Mouse (Mus musculus) C3H10T1/2 (cell line): ENCODE results near the gene Gm45521. TPM values are rescaled to one million over a fixed set of nuclear protein-coding genes. Genes with fewer than 3 reads are reported as not detected.

ENCODE experiments used
- polyA plus RNA-seq, 2 experiments: library from polyadenylated mRNA; unstranded; fragments of >200 nt; fragmentation: generic; extraction: Trizol; gene quantifications; one replicate each; pipeline ENCODE4 v1.2.1; 2012; ENCODE audit warnings: missing spikeins in 2 of 2

Gm45521 gene
- polyA plus RNA-seq, result not detected

GRCm38 (mm10) chr14:7957049-7957448 lies at the start of gene Gm45521:
TSS of gene Gm45521 (plus strand) at chr14:7957288.

GRCm38 (mm10) chr14:7994271-7994767 lies 37.2 kb downstream of the Gm45521 start, which contains the start of gene Dnase1l3:
TSS of gene Dnase1l3 (minus strand) at chr14:7994573.

DNA sequence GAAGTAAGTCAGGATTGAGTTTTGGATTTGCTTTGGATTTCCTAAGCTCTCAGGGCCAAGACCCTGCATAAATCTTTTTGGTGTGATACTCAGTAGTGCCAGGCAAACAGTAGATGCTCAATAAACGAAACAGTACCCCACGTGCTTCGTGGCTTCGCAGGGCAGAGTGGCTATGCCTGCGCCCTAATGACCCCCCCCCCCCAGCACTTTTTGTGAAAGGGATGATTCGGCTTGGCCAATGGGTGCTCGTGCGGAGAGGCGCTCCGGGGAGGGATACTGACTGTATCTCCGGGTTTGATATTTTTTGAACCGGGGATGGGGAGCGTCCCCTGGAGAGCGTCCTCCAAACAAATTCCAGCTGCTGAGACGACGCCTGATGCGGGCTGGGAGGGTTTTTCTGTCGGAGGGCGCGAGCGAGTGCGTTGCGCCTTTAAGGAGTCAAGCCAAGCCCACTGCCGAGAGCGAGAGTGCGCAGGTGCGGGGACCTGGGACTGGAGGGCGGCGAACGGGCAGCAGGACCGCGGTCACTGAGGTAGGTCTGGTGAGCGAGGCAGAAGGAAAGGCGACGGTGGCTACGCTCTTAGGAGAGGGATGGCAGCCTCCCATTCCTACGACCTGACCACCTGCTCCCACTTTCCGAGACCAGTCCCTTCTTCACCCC lies 45.5 kb downstream of the Gm45521 start, which contains the start of gene Abhd6:
Gene Abhd6, plus strand, starts transcription at position 471 of the 661 bp plus-strand sequence.

Other genes starting within 250 kb of the Gm45521 start
- gene Gm26661, start 165.7 kb upstream of the Gm45521 start, polyA plus RNA-seq, result not detected
- 10 to 100 TPM; 23.1 to 80.8 TPM for gene Flnb, start 139.3 kb upstream of the Gm45521 start, polyA plus RNA-seq
- gene Dnase1l3, start 37.3 kb downstream of the Gm45521 start, polyA plus RNA-seq, result under 1 TPM; 0.01 to 0.02 TPM
- gene Abhd6, start 45.6 kb downstream of the Gm45521 start, polyA plus RNA-seq, result 10 to 100 TPM in 1 of 2 experiments, 1 to 10 TPM in 1; 8.6 to 14.3 TPM
- 10 to 100 TPM; 12.1 to 17.7 TPM for gene Rpp14, start 123.1 kb downstream of the Gm45521 start, polyA plus RNA-seq
- 10 to 100 TPM in 1 of 2 experiments, 1 to 10 TPM in 1; 2.6 to 14.4 TPM for gene Pxk, start 140.9 kb downstream of the Gm45521 start, polyA plus RNA-seq
- gene Pdhb, start 215.7 kb downstream of the Gm45521 start, polyA plus RNA-seq, result 10 to 100 TPM; 19.1 to 65.6 TPM